Mouse (Mus musculus) embryonic stem cell, embryonic (primary cell): Measurements from ENCODE around the gene Gpr146.

Source experiments
- CTCF ChIA-PET, 4 experiments: fragments of 300-600 bp in 2 of 4; fragments of 350-600 bp in 2 of 4; sonication (Branson Sonifier 250); formaldehyde crosslinking; loops; one replicate each; lab custom pipeline; 2022; ENCODE audit warnings: inconsistent platforms in 2 of 4; lab: Charles Lee
- POLR2A ChIA-PET, 4 experiments: fragments of 300-600 bp in 2 of 4; fragments of 350-600 bp in 2 of 4; sonication (Branson Sonifier 250); formaldehyde crosslinking; loops; one replicate each; lab custom pipeline; 2022; ENCODE audit warnings: antibody characterized with exemption in 4 of 4, inconsistent platforms in 1 of 4; lab: Charles Lee

The Gpr146 gene

DNA sequence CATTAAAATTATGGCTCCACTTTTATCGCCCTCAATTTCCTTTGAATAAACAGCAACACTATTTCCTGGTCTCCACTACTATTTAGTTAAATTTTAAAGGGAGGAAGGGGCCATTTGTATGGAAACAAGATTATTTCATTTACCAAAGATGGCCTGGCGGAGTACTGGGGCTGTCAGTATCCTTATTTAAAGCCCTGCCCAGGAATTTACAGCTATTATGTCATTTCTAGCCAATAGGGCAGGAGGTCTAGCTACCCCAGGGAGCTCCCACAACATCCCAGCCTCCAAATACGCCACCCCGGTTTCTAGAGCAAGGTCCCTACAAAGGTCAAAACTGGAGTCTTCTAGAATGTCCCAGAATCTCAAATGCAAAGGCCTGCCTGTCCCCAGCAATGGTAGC lies 36.0 kb downstream of the Gpr146 start:
- POLR2A ChIA-PET, result interaction anchor here in 1 of 4 experiments (1.4 kb wide), 1 partner anchor 14 kb away, joined by 4 read pairs; no protein-coding TSS in a partner anchor

DNA sequence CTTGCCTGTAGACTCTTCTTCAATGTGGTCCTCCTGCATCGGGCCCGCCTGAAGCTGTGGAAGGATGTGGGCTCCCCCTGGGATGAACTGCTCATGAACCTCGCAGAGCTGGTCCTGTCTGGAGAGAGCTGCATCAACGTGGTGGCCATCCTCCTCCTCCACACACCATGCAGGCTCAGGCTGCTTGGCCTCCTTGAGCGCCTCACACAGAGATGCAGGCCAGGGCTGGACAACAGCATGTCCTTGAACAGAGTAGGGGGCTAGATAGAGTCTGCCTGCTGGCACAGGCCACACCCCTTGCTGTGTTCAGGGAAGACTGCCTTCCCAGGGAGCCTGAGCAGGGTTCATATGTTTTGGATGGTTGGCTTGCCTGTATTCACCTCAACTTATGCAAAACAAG lies 37.5 kb downstream of the Gpr146 start:
- ChIA-PET CTCF (interaction anchor here (0.6 to 1.8 kb wide), 7 partner anchors 16 to 225 kb away, joined by 3 to 4 read pairs (median 3); no protein-coding TSS in a partner anchor), POLR2A (interaction anchor here in 1 of 4 experiments (1.0 to 1.4 kb wide), 3 partner anchors 9 to 15 kb away, joined by 4 to 5 read pairs (median 4); no protein-coding TSS in a partner anchor)

More for the DNA sequence above, 36.0 kb downstream of the Gpr146 start:
- CTCF ChIA-PET, result interaction anchor here in 2 of 4 experiments (1.2 to 1.8 kb wide), 2 partner anchors 12 to 15 kb away, joined by 4 read pairs; no protein-coding TSS in a partner anchor

GRCm38 (mm10) chr5:139416942-139417341 lies 39.4 kb downstream of the Gpr146 start:
- POLR2A ChIA-PET, result interaction anchor here in 2 of 4 experiments (0.5 to 0.7 kb wide), 3 partner anchors 68 to 907 kb away, joined by 3 to 5 read pairs (median 4); partner anchors contain the start of gene Zfand2a (in 1 of the 2)
- CTCF ChIA-PET, result interaction anchor here (0.6 to 1.7 kb wide), 21 partner anchors 10 to 687 kb away, joined by 3 to 11 read pairs (median 4); partner anchors contain the start of genes 3110082I17Rik (in 1 of the 4) and Cyp2w1 (in 1 of the 4)

GRCm38 (mm10) chr5:139417480-139417879 lies 40.0 kb downstream of the Gpr146 start:
- ChIA-PET CTCF (interaction anchor here (0.6 to 1.7 kb wide), 12 partner anchors 10 to 87 kb away, joined by 3 to 11 read pairs (median 4); partner anchors contain the start of genes 3110082I17Rik (in 1 of the 4) and Cyp2w1 (in 1 of the 4)), POLR2A (no interaction called here)

DNA sequence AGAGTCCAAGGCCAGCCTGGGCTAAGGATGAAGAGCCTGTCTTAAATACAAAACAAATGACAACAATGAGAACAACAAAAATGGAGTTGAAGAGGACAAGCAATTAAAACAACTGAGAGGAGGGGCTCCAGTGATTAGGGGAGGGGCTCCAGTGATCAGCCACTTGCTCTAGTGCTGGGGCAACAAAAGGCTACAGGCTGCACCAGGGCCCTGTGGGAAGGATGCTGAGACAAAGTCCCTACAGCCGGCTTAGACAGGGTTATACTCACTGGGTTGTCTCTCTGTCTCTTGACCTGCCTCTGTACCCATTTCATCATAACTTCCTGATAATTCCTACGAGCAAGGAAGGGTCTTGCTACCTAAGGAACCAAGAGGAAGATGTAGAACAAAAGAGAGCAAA lies 40.6 kb downstream of the Gpr146 start:
- CTCF ChIA-PET, result interaction anchor here in 1 of 4 experiments (0.6 to 1.5 kb wide), 3 partner anchors 14 to 149 kb away, joined by 3 read pairs; no protein-coding TSS in a partner anchor
- POLR2A ChIA-PET, result no interaction called here

GRCm38 (mm10) chr5:139418633-139419032 lies 41.1 kb downstream of the Gpr146 start:
- ChIA-PET CTCF (interaction anchor here in 2 of 4 experiments (0.5 to 1.5 kb wide), 6 partner anchors 14 to 84 kb away, joined by 3 read pairs; no protein-coding TSS in a partner anchor), POLR2A (no interaction called here)

DNA sequence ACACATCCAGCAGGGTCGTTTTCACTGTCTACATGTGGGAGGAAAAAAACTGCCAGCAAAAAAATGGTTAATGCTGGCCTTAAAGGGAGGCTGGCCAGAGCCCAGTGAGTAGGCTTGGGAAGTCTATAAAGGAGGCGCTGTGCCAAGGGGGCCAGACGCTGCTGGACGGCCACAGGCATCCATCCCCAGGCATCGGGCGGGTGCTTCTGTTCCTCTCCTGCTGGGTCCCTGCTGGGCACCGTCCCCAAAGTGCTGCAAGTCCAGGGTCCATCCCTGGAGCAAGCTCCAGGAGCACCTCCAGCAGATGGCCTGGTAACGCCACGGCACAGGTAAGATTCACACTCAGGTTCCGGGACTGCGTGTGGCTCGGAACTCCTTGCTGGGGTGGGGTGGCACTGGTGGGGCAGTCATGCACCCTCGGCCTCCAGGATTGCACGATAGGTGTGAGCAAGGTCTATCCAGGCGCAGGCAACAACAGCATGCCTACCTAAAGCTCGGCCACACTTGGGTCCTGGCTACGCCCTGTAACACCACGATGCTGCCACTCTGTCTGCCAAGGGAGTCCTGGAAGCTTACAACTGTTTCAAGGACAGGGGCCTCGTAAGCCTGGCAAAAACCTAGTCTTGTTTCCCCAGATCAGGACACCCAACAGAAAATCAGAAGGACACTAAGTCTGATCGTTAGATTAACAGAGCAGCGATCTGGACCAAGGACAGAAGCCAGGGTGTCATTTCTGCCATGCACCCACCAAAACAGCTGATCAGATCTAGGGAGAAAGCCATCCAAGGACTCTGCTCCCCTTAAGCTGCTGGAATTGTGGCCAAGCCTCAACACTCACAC lies 45.7 kb downstream of the Gpr146 start, which contains the start of gene Gper1:
Gene Gper1 (plus strand): TSS at position 126 of the 840 bp plus-strand sequence.
- ChIA-PET CTCF (interaction anchor here in 1 of 4 experiments (0.7 kb wide), 1 partner anchor 25 kb away, joined by 3 read pairs; no protein-coding TSS in a partner anchor), POLR2A (interaction anchor here in 3 of 4 experiments (0.5 to 2.2 kb wide), 7 partner anchors 10 to 1239 kb away, joined by 3 to 6 read pairs (median 4); partner anchors contain the start of gene 3110082I17Rik (in 1 of the 3))

DNA sequence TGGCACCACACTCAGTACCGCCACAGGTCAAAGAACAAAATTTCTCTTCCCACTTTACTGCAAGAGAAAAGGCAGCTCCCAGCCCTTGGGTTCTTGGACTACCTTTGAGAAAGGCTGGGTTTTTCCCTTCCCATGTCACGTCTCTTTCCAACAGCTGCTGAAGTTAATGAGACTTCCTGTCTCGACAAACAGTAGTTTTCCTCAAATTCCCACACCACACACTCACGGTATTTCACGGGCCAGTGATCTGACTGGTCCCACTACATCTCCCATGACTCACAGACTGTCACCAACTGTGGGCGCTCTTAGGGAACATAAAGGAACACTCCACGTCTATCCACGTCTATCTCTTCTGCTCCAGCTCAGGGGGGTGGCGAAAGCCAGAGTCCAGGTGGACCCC lies 47.7 kb downstream of the Gpr146 start:
- ChIA-PET CTCF (interaction anchor here in 2 of 4 experiments (1.0 to 1.2 kb wide), 3 partner anchors 11 to 93 kb away, joined by 3 to 4 read pairs (median 3); no protein-coding TSS in a partner anchor), POLR2A (interaction anchor here in 2 of 4 experiments (0.5 to 2.2 kb wide), 6 partner anchors 14 to 78 kb away, joined by 3 to 6 read pairs (median 4); partner anchors contain the start of gene 3110082I17Rik (in 1 of the 2))

DNA sequence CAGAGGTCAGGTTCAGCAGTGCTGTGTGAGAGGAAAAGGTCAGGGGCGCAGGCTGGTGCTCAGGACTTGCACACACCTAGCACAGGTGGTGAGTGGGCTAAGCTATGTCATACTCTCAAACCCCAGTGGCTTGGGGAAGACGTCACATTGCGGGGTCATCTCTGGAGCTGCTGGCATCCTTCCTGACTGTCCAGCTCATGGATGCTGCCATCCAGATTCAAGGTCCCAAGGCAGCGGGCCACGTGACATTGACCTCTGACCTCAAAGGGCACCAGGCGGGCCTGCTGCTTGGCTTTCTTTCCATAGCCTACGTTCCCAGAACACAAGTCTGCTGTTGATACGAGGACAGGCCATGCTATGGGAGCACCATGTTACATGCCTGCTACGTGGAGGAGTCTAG lies 49.5 kb downstream of the Gpr146 start:
- ChIA-PET POLR2A (interaction anchor here in 2 of 4 experiments (1.4 to 1.9 kb wide), 3 partner anchors 13 to 87 kb away, joined by 3 to 4 read pairs (median 3); no protein-coding TSS in a partner anchor), CTCF (interaction anchor here in 1 of 4 experiments (0.6 kb wide), 1 partner anchor 186 kb away, joined by 3 read pairs; no protein-coding TSS in a partner anchor)

DNA sequence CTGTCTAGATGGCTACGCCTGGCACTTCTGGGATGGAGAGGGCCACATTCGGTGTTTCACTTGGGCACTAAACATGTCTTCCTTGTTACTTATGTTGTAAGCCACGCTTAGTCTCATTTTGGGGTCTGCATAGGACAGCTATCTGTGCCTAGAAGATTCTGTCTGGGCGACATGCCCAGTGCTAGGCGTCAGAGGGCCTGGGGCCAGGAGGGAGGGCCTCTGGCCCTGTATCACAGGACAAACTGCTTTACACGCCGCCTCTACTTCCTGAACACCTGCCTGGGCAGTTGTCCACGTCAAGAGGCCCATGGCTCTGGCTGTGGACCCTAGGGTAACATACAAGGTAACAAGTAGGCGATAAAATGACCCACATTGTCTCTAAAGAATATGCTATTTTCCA lies 50.5 kb downstream of the Gpr146 start:
- ChIA-PET POLR2A (interaction anchor here in 2 of 4 experiments (1.4 to 1.9 kb wide), 3 partner anchors 14 to 88 kb away, joined by 3 to 4 read pairs (median 3); no protein-coding TSS in a partner anchor), CTCF (no interaction called here)

GRCm38 (mm10) chr5:139429818-139430341 lies 52.4 kb downstream of the Gpr146 start:
- ChIA-PET CTCF (interaction anchor here in 1 of 4 experiments (0.6 kb wide), 1 partner anchor 86 kb away, joined by 6 read pairs; no protein-coding TSS in a partner anchor), POLR2A (interaction anchor here in 2 of 4 experiments (1.0 to 1.5 kb wide), 3 partner anchors 15 to 54 kb away, joined by 3 to 5 read pairs (median 4); no protein-coding TSS in a partner anchor)

- POLR2A ChIA-PET, result interaction anchor here in 1 of 4 experiments (1.9 to 2.6 kb wide), 2 partner anchors 8 to 11 kb away, joined by 6 to 10 read pairs; no protein-coding TSS in a partner anchor
- CTCF ChIA-PET, result no interaction called here
Observed at GRCm38 (mm10) chr5:139432333-139432732, 54.8 kb downstream of the Gpr146 start.

DNA sequence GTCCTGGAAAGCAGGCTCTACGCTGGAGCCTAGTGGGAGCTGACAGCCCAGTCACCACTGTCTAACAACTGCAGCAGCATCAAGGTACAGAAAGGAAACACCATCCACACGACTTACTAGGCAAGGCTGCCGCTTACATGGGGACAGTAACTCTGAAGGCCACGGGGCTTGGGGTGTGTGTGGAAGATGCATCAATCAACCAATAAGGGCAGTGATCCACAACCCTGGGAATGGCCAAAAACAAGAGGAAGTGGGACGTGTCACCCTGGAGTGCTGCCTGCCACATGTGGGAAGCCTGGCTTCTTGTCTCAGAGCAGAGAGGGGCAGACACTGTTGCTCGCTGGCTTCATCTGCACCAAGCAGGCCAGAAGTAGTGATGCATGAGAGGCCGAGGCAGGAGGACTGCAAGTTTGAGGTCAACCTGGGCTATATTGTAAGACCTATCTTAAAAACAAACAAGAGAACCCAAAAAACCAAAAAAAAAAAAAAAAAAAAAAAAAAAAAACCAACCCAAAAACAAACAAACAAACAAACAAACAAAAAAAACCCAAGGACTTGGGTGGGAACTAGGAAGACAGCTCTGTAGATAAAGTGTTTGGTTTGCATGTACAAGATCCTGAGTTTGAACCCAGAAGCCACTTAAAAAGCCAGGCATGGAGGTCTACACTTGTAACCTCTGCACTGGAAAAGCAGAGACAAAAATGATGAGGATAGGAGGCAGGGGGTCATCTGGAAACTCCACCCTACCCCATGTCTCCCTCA lies 55.4 kb downstream of the Gpr146 start:
- POLR2A ChIA-PET, result interaction anchor here in 2 of 4 experiments (0.5 to 2.6 kb wide), 5 partner anchors 9 to 317 kb away, joined by 3 to 10 read pairs (median 4); partner anchors contain the start of gene 3110082I17Rik (in 1 of the 2)
- CTCF ChIA-PET, result interaction anchor here in 1 of 4 experiments (1.4 kb wide), 1 partner anchor 34 kb away, joined by 5 read pairs; no protein-coding TSS in a partner anchor

DNA sequence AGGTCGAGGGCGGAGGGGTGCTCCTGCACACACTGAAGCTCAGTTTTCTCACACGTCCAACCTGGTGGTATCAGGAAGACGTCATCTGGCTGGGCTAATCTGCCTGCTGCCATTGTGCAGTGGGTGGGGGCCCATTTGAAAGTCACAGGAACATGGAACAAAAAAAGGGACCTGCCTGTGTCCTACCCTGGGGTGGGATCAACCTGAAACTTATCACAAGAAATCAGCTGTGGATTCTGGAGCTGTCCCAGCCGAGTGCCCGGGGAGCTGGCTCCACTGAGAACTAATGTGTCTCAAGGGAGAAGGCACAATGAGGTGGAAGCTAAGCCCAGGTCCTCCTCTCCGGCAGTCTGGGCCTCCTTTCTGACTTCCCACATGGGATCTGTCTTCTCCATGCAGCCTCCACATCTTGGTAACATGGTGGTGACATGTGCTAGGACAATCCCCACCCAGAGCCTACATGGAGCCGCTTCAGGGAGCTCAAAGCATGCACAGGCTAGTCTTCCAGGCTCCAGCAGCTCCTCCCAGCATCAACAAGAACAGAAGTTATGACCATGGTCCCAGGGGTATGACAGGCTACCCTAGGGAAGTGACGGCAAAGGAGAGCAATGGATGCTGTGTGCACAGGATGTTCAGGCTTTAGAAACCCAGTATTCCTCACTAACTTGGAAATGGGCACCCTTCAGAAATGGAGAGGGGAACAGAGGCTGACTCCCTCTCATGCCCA lies 56.5 kb downstream of the Gpr146 start:
- ChIA-PET POLR2A (interaction anchor here in 2 of 4 experiments (1.4 to 2.6 kb wide), 4 partner anchors 10 to 26 kb away, joined by 3 to 10 read pairs (median 5); partner anchors contain the start of gene 3110082I17Rik (in 1 of the 2)), CTCF (interaction anchor here in 2 of 4 experiments (0.9 to 1.4 kb wide), 3 partner anchors 11 to 36 kb away, joined by 3 to 5 read pairs (median 4); no protein-coding TSS in a partner anchor)

DNA sequence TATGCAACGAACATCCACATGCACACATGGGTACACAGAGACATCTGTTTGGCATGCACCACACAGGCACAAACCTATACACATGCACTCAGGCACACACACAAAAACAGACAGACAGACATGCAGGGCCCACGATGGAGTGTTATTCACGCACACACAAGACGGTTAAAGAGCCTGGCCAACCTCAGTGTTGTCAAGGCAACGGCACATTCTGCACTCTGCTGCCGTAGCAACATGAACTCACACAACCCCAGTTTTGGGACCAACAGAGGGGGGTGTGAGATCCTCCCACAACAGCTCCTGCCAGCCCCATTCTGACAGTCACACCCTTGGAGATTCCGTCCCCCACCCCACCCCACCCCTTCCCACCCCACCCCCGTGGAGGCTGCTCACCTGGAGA lies 57.4 kb downstream of the Gpr146 start:
- ChIA-PET POLR2A (interaction anchor here in 1 of 4 experiments (1.3 kb wide), 1 partner anchor 49 kb away, joined by 5 read pairs; the partner anchor contains the start of gene Zfand2a), CTCF (interaction anchor here in 1 of 4 experiments (1.1 kb wide), 1 partner anchor 81 kb away, joined by 3 read pairs; no protein-coding TSS in a partner anchor)

GRCm38 (mm10) chr5:139437769-139438168 lies 60.3 kb downstream of the Gpr146 start:
- POLR2A ChIA-PET, result interaction anchor here in 3 of 4 experiments (0.6 to 2.1 kb wide), 6 partner anchors 15 to 237 kb away, joined by 3 to 13 read pairs (median 4); partner anchors contain the start of genes 3110082I17Rik (in 2 of the 3), Sun1 (in 1 of the 3) and Zfand2a (in 1 of the 3)
- CTCF ChIA-PET, result interaction anchor here (0.6 to 1.4 kb wide), 12 partner anchors 8 to 312 kb away, joined by 3 to 8 read pairs (median 4); no protein-coding TSS in a partner anchor
